Mouse (Mus musculus) T-helper 17 cell (primary cell): ENCODE measurements at regions not wholly inside any gene's neighbourhood (a gene's known extent, or its start where the extent isn't known, plus 50 kb on each side); places are given as distances from the start of the nearest gene placed in this dataset.

Source experiments
- in situ Hi-C, 2 experiments: fragments of 300-600 bp; cut with MboI, MseI; formaldehyde crosslinking; loops; 1 replicate in 1 of 2; 2 replicates in 1 of 2; pipeline ENCODE4 v1.15.1; 2025; ENCODE audit warnings: high pct_unique_total_duplicates in 2 of 2

- in situ Hi-C loops: no loop called here
Measured at GRCm38 (mm10) chr12:93812963-93813733, 1878.9 kb upstream of the Flrt2 start.

- in situ Hi-C loops: no loop called here
Measured at GRCm38 (mm10) chr12:93850944-93851520, 1841.0 kb upstream of the Flrt2 start.

GRCm38 (mm10) chr12:93851660-93852059, 1840.4 kb upstream of the Flrt2 start:
- in situ Hi-C loops: no loop called here

GRCm38 (mm10) chr12:93885946-93886345, 1806.1 kb upstream of the Flrt2 start:
- in situ Hi-C loops: no loop called here

- in situ Hi-C loops: loop anchor here in 1 of 2 experiments (10.0 kb wide), 1 partner anchor 585 kb away; no protein-coding TSS in a partner anchor
Measured at GRCm38 (mm10) chr12:93890109-93890508, 1801.9 kb upstream of the Flrt2 start.

- in situ Hi-C loops: loop anchor here (5.0 kb wide), 2 partner anchors 1204 to 1209 kb away; no protein-coding TSS in a partner anchor
Measured at GRCm38 (mm10) chr12:93928541-93929238, 1763.3 kb upstream of the Flrt2 start.

GRCm38 (mm10) chr12:93929239-93929563, 1762.8 kb upstream of the Flrt2 start:
- in situ Hi-C loops: loop anchor here (5.0 kb wide), 2 partner anchors 1203 to 1208 kb away; no protein-coding TSS in a partner anchor

GRCm38 (mm10) chr12:93930242-93930641, 1761.8 kb upstream of the Flrt2 start:
- in situ Hi-C loops: loop anchor here in 1 of 2 experiments (10.0 kb wide), 1 partner anchor 965 kb away; no protein-coding TSS in a partner anchor

GRCm38 (mm10) chr12:93960869-93961268, 1731.2 kb upstream of the Flrt2 start:
- in situ Hi-C loops: no loop called here

- in situ Hi-C loops: no loop called here
Measured at GRCm38 (mm10) chr12:93981307-93981706, 1710.7 kb upstream of the Flrt2 start.

GRCm38 (mm10) chr12:93991531-93991930, 1700.5 kb upstream of the Flrt2 start:
- in situ Hi-C loops: no loop called here

GRCm38 (mm10) chr12:93993875-93994274, 1698.2 kb upstream of the Flrt2 start:
- in situ Hi-C loops: no loop called here

GRCm38 (mm10) chr12:94015946-94016345, 1676.1 kb upstream of the Flrt2 start:
- in situ Hi-C loops: no loop called here

GRCm38 (mm10) chr12:94031364-94031763, 1660.7 kb upstream of the Flrt2 start:
- in situ Hi-C loops: no loop called here

GRCm38 (mm10) chr12:94047972-94048371, 1644.1 kb upstream of the Flrt2 start:
- in situ Hi-C loops: no loop called here

GRCm38 (mm10) chr12:94057767-94058166, 1634.3 kb upstream of the Flrt2 start:
- in situ Hi-C loops: no loop called here

- in situ Hi-C loops: no loop called here
Measured at GRCm38 (mm10) chr12:94059641-94060040, 1632.4 kb upstream of the Flrt2 start.

GRCm38 (mm10) chr12:94060336-94060735, 1631.7 kb upstream of the Flrt2 start:
- in situ Hi-C loops: no loop called here

GRCm38 (mm10) chr12:94066444-94067152, 1625.4 kb upstream of the Flrt2 start:
- in situ Hi-C loops: no loop called here

- in situ Hi-C loops: no loop called here
Measured at GRCm38 (mm10) chr12:94070940-94071505, 1621.0 kb upstream of the Flrt2 start.

GRCm38 (mm10) chr12:94105582-94106162, 1586.4 kb upstream of the Flrt2 start:
- in situ Hi-C loops: no loop called here
